Mouse (Mus musculus) gastrocnemius, postnatal 4 days (tissue): ENCODE measurements around the gene Mmp15. TPM values are rescaled to one million over a fixed set of nuclear protein-coding genes. Genes with fewer than 3 reads are reported as not detected.

Experiments
- DNase-seq, 2 experiments: peaks; one replicate each; pipeline ENCODE4 v3.0.0; 2021 to 2022; ENCODE audit warnings: low spot score in 2 of 2, mixed read lengths in 2 of 2
- long read RNA-seq, 2 experiments: library from polyadenylated mRNA; stranded (forward); transcript quantifications; one replicate each; pipeline ENCODE4 v2.0.0; 2021
- total RNA-seq, 2 experiments: library from RNA; stranded (reverse); gene quantifications; 2 replicates each; pipeline ENCODE4 v1.2.3; 2021

Mmp15 gene
- total RNA-seq, result 10 to 100 TPM; 51.0 to 54.5 TPM
- long read RNA-seq, experiment 1, full-length matches to known transcripts, result 44 of 116 reads
- long read RNA-seq, experiment 1, partial matches to known transcripts, result 31 of 116 reads
- long read RNA-seq, experiment 1, other reads (novel, unspliced or antisense), result 41 of 116 reads
- long read RNA-seq, experiment 2, full-length matches to known transcripts, result 63 of 116 reads
- long read RNA-seq, experiment 2, partial matches to known transcripts, result 51 of 116 reads
- long read RNA-seq, experiment 2, other reads (novel, unspliced or antisense), result 2 of 116 reads

GRCm38 (mm10) chr8:95352151-95352870, at the start of gene Mmp15:
Gene Mmp15, plus strand, starts transcription at chr8:95352268.
- DNase-seq, result peak in 1 of 2 experiments; percentile 73

GRCm38 (mm10) chr8:95302410-95302809, 49.7 kb upstream of the Mmp15 start:
- no peak for DNase-seq

- no peak for DNase-seq
Measured at GRCm38 (mm10) chr8:95305526-95305925, 46.5 kb upstream of the Mmp15 start.

GRCm38 (mm10) chr8:95306431-95306830, 45.6 kb upstream of the Mmp15 start, which contains the start of gene Cngb1:
Gene Cngb1, minus strand, starts transcription at chr8:95306585.
- DNase-seq, result no peak

- DNase-seq, result no peak
Measured at GRCm38 (mm10) chr8:95310342-95310970, 41.6 kb upstream of the Mmp15 start, which contains the start of gene Tepp. Gene Tepp, plus strand, starts transcription at chr8:95310566.

- DNase-seq, result no peak
Measured at GRCm38 (mm10) chr8:95312836-95313235, 39.2 kb upstream of the Mmp15 start.

- no peak for DNase-seq
Measured at GRCm38 (mm10) chr8:95313857-95314256, 38.2 kb upstream of the Mmp15 start.

- DNase-seq, result no peak
Measured at GRCm38 (mm10) chr8:95314707-95315106, 37.4 kb upstream of the Mmp15 start.

- DNase-seq, result no peak
Measured at GRCm38 (mm10) chr8:95315350-95315749, 36.7 kb upstream of the Mmp15 start.

GRCm38 (mm10) chr8:95320224-95321139, 31.6 kb upstream of the Mmp15 start:
- DNase-seq, result no peak

GRCm38 (mm10) chr8:95323201-95323600, 28.9 kb upstream of the Mmp15 start:
- no peak for DNase-seq

GRCm38 (mm10) chr8:95324646-95325045, 27.4 kb upstream of the Mmp15 start:
- DNase-seq, result no peak

GRCm38 (mm10) chr8:95326822-95327221, 25.2 kb upstream of the Mmp15 start:
- no peak for DNase-seq

GRCm38 (mm10) chr8:95327866-95328465, 24.1 kb upstream of the Mmp15 start:
- no peak for DNase-seq

GRCm38 (mm10) chr8:95330367-95330766, 21.7 kb upstream of the Mmp15 start:
- no peak for DNase-seq

- peak in 1 of 2 experiments; percentile 77 for DNase-seq
Measured at GRCm38 (mm10) chr8:95331156-95331719, 20.8 kb upstream of the Mmp15 start.

- peak; percentile 97 for DNase-seq
Measured at GRCm38 (mm10) chr8:95331720-95332436, 20.2 kb upstream of the Mmp15 start, which contains the start of the genes Zfp319 and Usb1. Gene Zfp319, minus strand, starts transcription at chr8:95331950. Gene Usb1, plus strand, starts transcription at chr8:95332284.

GRCm38 (mm10) chr8:95332437-95333199, 19.4 kb upstream of the Mmp15 start:
- DNase-seq, result no peak

- no peak for DNase-seq
Measured at GRCm38 (mm10) chr8:95335706-95336105, 16.4 kb upstream of the Mmp15 start.
